In genomic region chr7:38019770-38020169, GRCm38 (mm10) we compare ENCODE assay signal across 8 mouse cellular contexts. TPM values are rescaled to one million over a fixed set of nuclear protein-coding genes. Genes with fewer than 3 reads are reported as not detected.
DNase-seq lines count a peak whose midpoint lies in the region; ATAC-seq and TF ChIP-seq lines count a peak whose summit lies in the region.

No protein-coding gene starts in this region.

- intact Hi-C loops in gastrocnemius, adult 2 months (cut with DNase I): loop anchor here (1.0 to 2.0 kb wide), 2 partner anchors 39 to 66 kb away; no protein-coding TSS in a partner anchor

- no peaks in the 10 kb centered on the region for H3K9me3 ChIP-seq in liver, embryonic 13.5 days (replicated peaks)

- H3K4me1 ChIP-seq in testis, adult 2 months (ENCODE audit: control insufficient read depth, insufficient read depth, low read length): no peaks in the 10 kb centered on the region
- H3K4me1 ChIP-seq in liver, embryonic 13.5 days (replicated peaks): peaks cover 25% of the 10 kb centered on the region

- DNase-seq in gastrocnemius, adult 2 months: no peak
- DNase-seq in gastrocnemius, postnatal 10 days: no peak
- no peak for DNase-seq in testis, postnatal 10 days (ENCODE audit: low spot score)
- DNase-seq in liver, embryonic 13.5 days: no peak
- no peak for DNase-seq in left cerebral cortex, adult 11 months (ENCODE audit: low spot score)
- no peak for DNase-seq in right cerebral cortex, postnatal 36 days (ENCODE audit: low spot score in 2 of 2)
- no peak for DNase-seq in kidney, adult 18-20 months

- peak overlapping the region; percentile 98 for H3K27ac ChIP-seq in gastrocnemius, adult 2 months
- no peak overlapping the region for H3K27ac ChIP-seq in testis, adult 2 months (ENCODE audit: control insufficient read depth, insufficient read depth, low read depth, low read length)
- no peak overlapping the region for H3K27ac ChIP-seq in liver, embryonic 13.5 days

- H3K27me3 ChIP-seq in testis, adult 2 months (ENCODE audit: control insufficient read depth, insufficient read depth, low read length): no peaks in the 10 kb centered on the region
- H3K27me3 ChIP-seq in liver, embryonic 13.5 days: no peaks in the 10 kb centered on the region

- peak overlapping the region; percentile 86 for H3K9ac ChIP-seq in liver, embryonic 13.5 days

- H3K4me2 ChIP-seq in liver, embryonic 13.5 days: peak overlapping the region; percentile 93

- no peak for TF ChIP-seq CTCF in gastrocnemius, adult 2 months (IDR thresholded peaks at IDR 0.05)
- TF ChIP-seq CTCF in testis, adult 2 months (IDR thresholded peaks at IDR 0.05; ENCODE audit: control insufficient read depth, insufficient read depth, insufficient replicate concordance, low read depth, low read length): no peak

- H3K4me3 ChIP-seq in gastrocnemius, adult 2 months: peak overlapping the region; percentile 98
- H3K4me3 ChIP-seq in testis, adult 2 months (ENCODE audit: control insufficient read depth, low read depth, low read length): peak overlapping the region; percentile 90
- peak overlapping the region; percentile 88 for H3K4me3 ChIP-seq in liver, embryonic 13.5 days (replicated peaks)

- TF ChIP-seq POLR2A in testis, adult 2 months (IDR thresholded peaks at IDR 0.05; ENCODE audit: control insufficient read depth, low read depth, low read length): no peak

- 28% methylated on average over 2 of the region's 2 CpGs for WGBS in liver, embryonic 13.5 days (ENCODE audit: insufficient replicate concordance)

- no peaks in the 10 kb centered on the region for H3K36me3 ChIP-seq in testis, adult 2 months (ENCODE audit: control insufficient read depth, insufficient read depth, low read length)
- H3K36me3 ChIP-seq in liver, embryonic 13.5 days: no peaks in the 10 kb centered on the region

- ATAC-seq in liver, embryonic 13.5 days (ENCODE audit: low read depth): no peak

RNA-seq across cellular contexts. Expression of gene Uri1, which starts 3.6 kb away (rescaled TPM):
- total RNA-seq in gastrocnemius, adult 2 months (2021): 10 to 100 TPM; 23.5 to 30.6 TPM
- 10 to 100 TPM; 35.3 to 41.8 TPM for total RNA-seq in gastrocnemius, postnatal 10 days (2021)
- polyA plus RNA-seq in testis, adult 2 months (2012; rRNA removed): 50.4 and 59.4 TPM in 2 replicates
- 18.2 and 21.0 TPM in 2 replicates for polyA plus RNA-seq in liver, embryonic 13.5 days (2015; fragmentation: Nextera tagmentation; extraction: Ambion mirVana)
